ENCODE assay signal across 17 mouse cellular contexts in the genomic region with DNA sequence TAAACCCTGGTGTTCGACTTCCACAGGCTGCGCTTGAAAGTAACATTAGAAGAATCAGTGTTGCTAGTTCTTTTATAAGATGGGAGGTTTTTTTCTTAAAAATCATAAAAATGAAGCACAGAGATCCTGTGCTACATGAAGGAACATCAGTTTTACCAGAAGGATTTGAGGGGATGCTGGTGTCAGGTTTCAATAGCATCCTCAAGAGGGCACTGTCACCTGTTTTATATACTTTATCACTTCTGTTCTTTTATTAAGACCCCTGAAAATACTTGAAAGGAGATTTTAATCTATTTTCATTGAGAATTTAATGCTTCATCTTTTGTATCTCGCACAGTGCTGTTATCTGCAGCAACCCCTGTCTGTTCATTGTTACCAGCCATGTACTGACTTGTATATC.
DNase-seq lines count a peak whose midpoint lies in the region; ATAC-seq and TF ChIP-seq lines count a peak whose summit lies in the region.
"Had no signal": no experiment of that assay in that cellular context is flagged by ENCODE, and none has a peak within 500 bp of the region (broad histone marks: within the 10 kb centered on the region; RNA-seq: fewer than 3 reads in every experiment).

No protein-coding gene starts in this region.

- DNase-seq in embryo, embryonic 10.5 days (ENCODE audit: low spot score): peak; percentile 39
- no peak for DNase-seq in embryo, embryonic 10 days (ENCODE audit: low spot score)
- DNase-seq in hindbrain, postnatal 0 days (ENCODE audit: low spot score): peak; percentile 62
- DNase-seq in midbrain, postnatal 0 days (ENCODE audit: low spot score): peak; percentile 59
- DNase-seq in frontal cortex, postnatal 14 days (ENCODE audit: low spot score in 2 of 2): no peak
- DNase-seq in B cell, adult 2 months: no peak
- DNase-seq: adrenal gland, adult 2 months; cerebellum, adult 9-10 months; heart, adult 11 months; heart, postnatal 10 days; kidney, adult 8-10 months; lung, postnatal 36 days had no signal

- 62% methylated on average over 3 of the region's 3 CpGs for WGBS in hindbrain, postnatal 0 days
- WGBS in hindbrain, embryonic 12.5 days: 70% methylated on average over 3 of the region's 3 CpGs
- WGBS in midbrain, postnatal 0 days: 62% methylated on average over 3 of the region's 3 CpGs
- 67% methylated on average over 3 of the region's 3 CpGs for WGBS in midbrain, embryonic 13.5 days

- no peaks in the 10 kb centered on the region for H3K27me3 ChIP-seq in hindbrain, postnatal 0 days (ENCODE audit: insufficient read depth, low read length)
- H3K27me3 ChIP-seq in hindbrain, embryonic 12.5 days: no peaks in the 10 kb centered on the region
- no peaks in the 10 kb centered on the region for H3K27me3 ChIP-seq in midbrain, postnatal 0 days (ENCODE audit: insufficient read depth, low read length)
- no peaks in the 10 kb centered on the region for H3K27me3 ChIP-seq in midbrain, embryonic 13.5 days
- H3K27me3 ChIP-seq: limb, embryonic 13.5 days; midbrain, embryonic 12.5 days had no signal

- no peaks in the 10 kb centered on the region for H3K4me1 ChIP-seq in hindbrain, postnatal 0 days (ENCODE audit: insufficient read depth, low read length)
- H3K4me1 ChIP-seq in hindbrain, embryonic 12.5 days: 0 out of 2 replicates have a peak, but pooled peaks cover 2% of the 10 kb centered on the region
- no peaks in the 10 kb centered on the region for H3K4me1 ChIP-seq in midbrain, postnatal 0 days (ENCODE audit: insufficient read depth, low read length)
- peaks cover 14% of the 10 kb centered on the region for H3K4me1 ChIP-seq in midbrain, embryonic 13.5 days (replicated peaks)
- H3K4me1 ChIP-seq: midbrain, embryonic 12.5 days had no signal

- H3K4me2 ChIP-seq in hindbrain, postnatal 0 days (ENCODE audit: low read depth, low read length): no peak overlapping the region
- no peak overlapping the region for H3K4me2 ChIP-seq in hindbrain, embryonic 12.5 days (replicated peaks)
- no peak overlapping the region for H3K4me2 ChIP-seq in midbrain, postnatal 0 days (ENCODE audit: low read depth, low read length, poor library complexity, severe bottlenecking)
- H3K4me2 ChIP-seq in midbrain, embryonic 13.5 days (replicated peaks): no peak overlapping the region
- H3K4me2 ChIP-seq: limb, embryonic 13.5 days; midbrain, embryonic 12.5 days had no signal

- no peak overlapping the region for H3K4me3 ChIP-seq in hindbrain, postnatal 0 days (ENCODE audit: low read length)
- H3K4me3 ChIP-seq in hindbrain, embryonic 12.5 days: no peak overlapping the region
- H3K4me3 ChIP-seq in midbrain, postnatal 0 days (ENCODE audit: low read depth, low read length): no peak overlapping the region
- no peak overlapping the region for H3K4me3 ChIP-seq in midbrain, embryonic 13.5 days (replicated peaks)
- H3K4me3 ChIP-seq: limb, embryonic 13.5 days; midbrain, embryonic 12.5 days had no signal

- no peak overlapping the region for H3K27ac ChIP-seq in hindbrain, postnatal 0 days
- H3K27ac ChIP-seq in hindbrain, embryonic 12.5 days: no peak overlapping the region
- H3K27ac ChIP-seq in midbrain, postnatal 0 days (ENCODE audit: low read depth, low read length): no peak overlapping the region
- H3K27ac ChIP-seq in midbrain, embryonic 13.5 days: no peak overlapping the region
- H3K27ac ChIP-seq: limb, embryonic 13.5 days; midbrain, embryonic 12.5 days had no signal

- no peak overlapping the region for H3K9ac ChIP-seq in hindbrain, postnatal 0 days (replicated peaks; ENCODE audit: low read length)
- H3K9ac ChIP-seq in hindbrain, embryonic 12.5 days: no peak overlapping the region
- no peak overlapping the region for H3K9ac ChIP-seq in midbrain, postnatal 0 days (replicated peaks; ENCODE audit: low read length, poor library complexity, severe bottlenecking)
- H3K9ac ChIP-seq in midbrain, embryonic 13.5 days (replicated peaks): no peak overlapping the region
- H3K9ac ChIP-seq: limb, embryonic 13.5 days; midbrain, embryonic 12.5 days had no signal

- H3K9me3 ChIP-seq in hindbrain, postnatal 0 days (ENCODE audit: low read length): no peaks in the 10 kb centered on the region
- H3K9me3 ChIP-seq in hindbrain, embryonic 12.5 days (replicated peaks): no peaks in the 10 kb centered on the region
- no peaks in the 10 kb centered on the region for H3K9me3 ChIP-seq in midbrain, postnatal 0 days (ENCODE audit: low read length)
- no peaks in the 10 kb centered on the region for H3K9me3 ChIP-seq in midbrain, embryonic 13.5 days
- H3K9me3 ChIP-seq: limb, embryonic 13.5 days; midbrain, embryonic 12.5 days had no signal

- no peaks in the 10 kb centered on the region for H3K36me3 ChIP-seq in hindbrain, postnatal 0 days (ENCODE audit: insufficient read depth, low read length)
- H3K36me3 ChIP-seq in hindbrain, embryonic 12.5 days: no peaks in the 10 kb centered on the region
- no peaks in the 10 kb centered on the region for H3K36me3 ChIP-seq in midbrain, postnatal 0 days (ENCODE audit: insufficient read depth, low read length)
- H3K36me3 ChIP-seq in midbrain, embryonic 13.5 days: no peaks in the 10 kb centered on the region
- H3K36me3 ChIP-seq: limb, embryonic 13.5 days; midbrain, embryonic 12.5 days had no signal

- peak; percentile 53 for TF ChIP-seq CTCF in hindbrain, postnatal 0 days (IDR thresholded peaks at IDR 0.05; ENCODE audit: low read depth)
- peak; percentile 66 for TF ChIP-seq CTCF in midbrain, postnatal 0 days (IDR thresholded peaks at IDR 0.05)

- 0 out of 2 replicates have a peak, but pooled peaks have one; percentile 40 for ATAC-seq in hindbrain, postnatal 0 days
- ATAC-seq in hindbrain, embryonic 12.5 days (ENCODE audit: low FRiP score): no peak
- ATAC-seq in midbrain, postnatal 0 days (ENCODE audit: low FRiP score): no peak
- ATAC-seq in midbrain, embryonic 13.5 days: no peak
- ATAC-seq: hindbrain, embryonic 16.5 days had no signal

Comparison
In these comparisons a context has a peak if more than half of its experiments do, and no peak if none do; other contexts are left out.
1. DNase-seq: peak in embryo, embryonic 10.5 days (single experiment), hindbrain, postnatal 0 days (single experiment) and midbrain, postnatal 0 days (single experiment); none in embryo, embryonic 10 days (single experiment), frontal cortex, postnatal 14 days (0 of 2) and B cell, adult 2 months (0 of 2).